Mouse (Mus musculus) hematopoietic stem cell, adult 5-6 weeks (primary cell): ENCODE measurements at regions not wholly inside any gene's neighbourhood (a gene's known extent, or its start where the extent isn't known, plus 50 kb on each side); places are given as distances from the start of the nearest gene placed in this dataset.

Experiments
- ATAC-seq, 2 experiments: fragments of 125-278 bp in 1 of 2; replicated peaks in 1 of 2; 2 replicates each; pipeline ENCODE4 v1.8.0; 2016 to 2017; ENCODE audit warnings: inconsistent platforms in 2 of 2, mild to moderate bottlenecking in 2 of 2, moderate number of reproducible peaks in 2 of 2, low read depth in 1 of 2, moderate TSS enrichment in 1 of 2; ENCODE audit not compliant: low FRiP score in 2 of 2, poor library complexity in 2 of 2, severe bottlenecking in 2 of 2, insufficient read depth in 1 of 2, low TSS enrichment in 1 of 2

- peak in 1 of 2 experiments; percentile 2; a peak in 1 of 4 replicates for ATAC-seq
These were observed 65.6 kb upstream of the Nkd1 start for GRCm38 (mm10) chr8:88455434-88456020.

DNA sequence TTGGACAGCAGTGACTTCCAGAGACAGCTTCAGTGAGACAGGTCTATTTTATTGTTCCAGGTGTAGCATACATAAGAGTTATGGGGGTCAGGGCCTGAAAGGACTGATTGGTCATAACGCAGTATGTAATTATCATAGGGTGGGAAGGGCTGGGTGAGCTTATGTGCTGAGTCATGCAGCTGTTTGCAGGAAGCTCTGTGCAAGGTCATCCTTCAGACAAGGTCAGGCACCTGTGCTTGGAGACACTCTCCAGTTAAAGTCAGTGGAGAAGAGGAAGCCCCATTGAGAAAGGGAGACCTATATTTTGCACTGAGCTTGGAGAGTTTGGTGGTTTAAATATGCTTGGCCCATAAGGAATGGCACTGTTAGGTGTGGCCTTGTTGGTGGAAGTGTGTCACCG is 62.0 kb upstream of the Nkd1 start:
- ATAC-seq = no peak

- no peak for ATAC-seq
These were observed 53.4 kb upstream of the Nkd1 start for GRCm38 (mm10) chr8:88467756-88468155.

GRCm38 (mm10) chr8:88470931-88471455 is 50.2 kb upstream of the Nkd1 start:
- no peak for ATAC-seq
